Mouse (Mus musculus) neural tube, embryonic 13.5 days (tissue): ENCODE measurements around the gene Gabarapl2. TPM values are rescaled to one million over a fixed set of nuclear protein-coding genes. Genes with fewer than 3 reads are reported as not detected.

Experiments used
- ATAC-seq: fragments of 200-750 bp; cut with Nextera tagmentation; 2 replicates; pipeline ENCODE4 v1.8.0; 2017; ENCODE audit warnings: low read depth, mild to moderate bottlenecking, moderate TSS enrichment, moderate library complexity
- H3K27ac ChIP-seq: fragments of 300-500 bp; sonication (generic); replicated peaks from 2 replicates; pipeline ENCODE4 v1.5.1; 2015; ENCODE audit warnings: moderate library complexity, mild to moderate bottlenecking, inconsistent platforms
- H3K27me3 ChIP-seq: fragments of 300-500 bp; sonication (generic); 2 replicates; pipeline ENCODE4 v1.6.1; 2015; ENCODE audit warnings: mild to moderate bottlenecking, inconsistent platforms
- H3K36me3 ChIP-seq: fragments of 300-500 bp; sonication (generic); 2 replicates; pipeline ENCODE4 v1.6.1; 2015; ENCODE audit warnings: mild to moderate bottlenecking, inconsistent platforms
- H3K4me1 ChIP-seq: fragments of 300-500 bp; sonication (generic); replicated peaks from 2 replicates; pipeline ENCODE4 v1.6.1; 2015; ENCODE audit warnings: inconsistent platforms
- H3K4me2 ChIP-seq: fragments of 300-500 bp; sonication (generic); 2 replicates; pipeline ENCODE4 v1.6.1; 2015; ENCODE audit warnings: inconsistent platforms, mild to moderate bottlenecking, moderate library complexity
- H3K4me3 ChIP-seq: fragments of 300-500 bp; sonication (generic); 2 replicates; pipeline ENCODE4 v1.5.1; 2015; ENCODE audit warnings: mild to moderate bottlenecking, inconsistent platforms
- H3K9ac ChIP-seq: fragments of 300-500 bp; sonication (generic); 2 replicates; pipeline ENCODE4 v1.6.1; 2015; ENCODE audit warnings: moderate library complexity, mild to moderate bottlenecking, inconsistent platforms
- H3K9me3 ChIP-seq: fragments of 300-500 bp; sonication (generic); 2 replicates; pipeline ENCODE4 v1.6.1; 2016; ENCODE audit warnings: inconsistent platforms
- WGBS: fragments of 180-500 bp; shearing (Covaris S2); methylation state at CpG from one replicate; pipeline ENCODE4 v1.1.7; 2015; 5-methylcytosine and 5-hydroxymethylcytosine counted together
- polyA plus RNA-seq: library from polyadenylated mRNA; unstranded; fragments of >200 nt; fragmentation: Nextera tagmentation; extraction: Ambion mirVana; gene quantifications from 2 replicates; pipeline ENCODE4 v1.2.1, GENCODE M21; 2015

The Gabarapl2 gene
- polyA plus RNA-seq, 1 experiment from 2014 or later: 491 TPM

GRCm38 (mm10) chr8:111939516-111940142 lies 874 bp upstream of the Gabarapl2 start:
- Histone ChIP-seq H3K4me2 (peak overlapping the region; percentile 72), H3K36me3 (peaks cover 22% of the 10 kb centered on the region), H3K9ac (peak overlapping the region; percentile 97), H3K4me3 (peak overlapping the region; percentile 99), H3K27me3 (no peaks in the 10 kb centered on the region), H3K9me3 (no peaks in the 10 kb centered on the region), H3K4me1 (peaks cover 26% of the 10 kb centered on the region), H3K27ac (peak overlapping the region; percentile 68; the same call in 1 of the 2 replicates)
- ATAC-seq: peak; percentile 49
- 11% methylated on average over 10 of the region's 10 CpGs for WGBS

GRCm38 (mm10) chr8:111941101-111941454 lies 575 bp downstream of the Gabarapl2 start:
- no peaks in the 10 kb centered on the region for H3K27me3 ChIP-seq
- H3K9ac ChIP-seq: peak overlapping the region; percentile 97
- peak overlapping the region; percentile 100 for H3K4me2 ChIP-seq
- peak overlapping the region; percentile 82 for H3K27ac ChIP-seq
- H3K36me3 ChIP-seq: peaks cover 36% of the 10 kb centered on the region
- no peaks in the 10 kb centered on the region for H3K9me3 ChIP-seq
- WGBS: under 1% methylated on average over 23 of the region's 23 CpGs
- peak; percentile 51 for ATAC-seq
- peak overlapping the region; percentile 99 for H3K4me3 ChIP-seq
- peaks cover 26% of the 10 kb centered on the region for H3K4me1 ChIP-seq

DNA sequence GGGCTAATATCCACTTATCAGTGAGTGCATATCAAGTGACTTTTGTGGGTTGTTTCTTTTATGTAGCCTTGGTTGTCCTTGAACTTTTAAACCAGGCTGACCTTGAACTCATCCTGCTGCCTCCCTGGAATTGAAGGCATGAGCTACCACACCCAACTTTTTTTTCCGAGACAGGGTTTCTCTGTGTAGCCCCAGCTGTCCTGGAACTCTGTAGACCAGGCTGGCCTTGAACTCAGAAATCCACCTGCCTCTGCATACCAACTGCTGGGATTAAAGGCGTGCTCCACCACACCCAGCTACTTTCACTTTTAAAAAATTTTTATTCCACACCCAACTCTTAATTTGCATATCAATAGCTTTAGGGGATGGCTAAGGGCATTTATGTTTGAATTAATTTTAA lies 3.0 kb downstream of the Gabarapl2 start:
- no peak overlapping the region for H3K4me3 ChIP-seq
- H3K9ac ChIP-seq: no peak overlapping the region
- H3K4me1 ChIP-seq: peaks cover 26% of the 10 kb centered on the region
- WGBS: 90% methylated on average over 2 of the region's 2 CpGs
- no peak overlapping the region for H3K4me2 ChIP-seq
- no peaks in the 10 kb centered on the region for H3K9me3 ChIP-seq
- no peaks in the 10 kb centered on the region for H3K27me3 ChIP-seq
- no peak overlapping the region for H3K27ac ChIP-seq
- no peak for ATAC-seq
- peaks cover 59% of the 10 kb centered on the region for H3K36me3 ChIP-seq

DNA sequence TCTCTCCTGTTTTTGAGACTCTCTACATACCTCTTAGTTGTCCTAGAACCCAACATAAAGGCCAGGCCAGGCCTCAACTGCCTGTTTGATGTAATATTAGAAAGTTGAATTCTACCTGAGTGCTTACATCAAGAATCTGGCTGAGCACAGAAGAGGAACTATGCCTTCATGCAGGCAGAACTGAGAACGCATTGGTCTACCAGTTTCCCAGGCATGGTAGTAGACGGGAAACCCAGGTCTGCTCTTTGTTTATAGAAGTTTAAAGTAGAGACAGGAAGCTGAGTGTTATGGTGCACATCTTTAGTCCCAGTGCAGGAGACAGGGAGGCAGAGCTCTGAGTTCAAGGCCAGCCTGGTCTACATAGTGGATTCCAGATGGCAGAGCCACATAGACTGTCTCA lies 6.6 kb downstream of the Gabarapl2 start:
- no peak overlapping the region for H3K9ac ChIP-seq
- H3K4me1 ChIP-seq: peaks cover 7% of the 10 kb centered on the region
- H3K27me3 ChIP-seq: no peaks in the 10 kb centered on the region
- H3K9me3 ChIP-seq: no peaks in the 10 kb centered on the region
- H3K4me2 ChIP-seq: no peak overlapping the region
- no peak for ATAC-seq
- WGBS: 91% methylated on average over 2 of the region's 2 CpGs
- H3K27ac ChIP-seq: no peak overlapping the region
- H3K4me3 ChIP-seq: no peak overlapping the region
- peaks cover 88% of the 10 kb centered on the region for H3K36me3 ChIP-seq

- 95% methylated on average over 8 of the region's 8 CpGs for WGBS
- no peak for ATAC-seq
- peaks cover 88% of the 10 kb centered on the region for H3K36me3 ChIP-seq
- no peaks in the 10 kb centered on the region for H3K9me3 ChIP-seq
- no peak overlapping the region for H3K27ac ChIP-seq
- H3K27me3 ChIP-seq: no peaks in the 10 kb centered on the region
- H3K4me2 ChIP-seq: no peak overlapping the region
- peaks cover 3% of the 10 kb centered on the region; the same call in 1 of the 2 replicates for H3K4me1 ChIP-seq
- no peak overlapping the region for H3K9ac ChIP-seq
- no peak overlapping the region for H3K4me3 ChIP-seq
Observed at GRCm38 (mm10) chr8:111947954-111948353, 7.5 kb downstream of the Gabarapl2 start.

GRCm38 (mm10) chr8:111950846-111951245 lies 10.3 kb downstream of the Gabarapl2 start:
- 92% methylated on average over 3 of the region's 3 CpGs for WGBS
- no peaks in the 10 kb centered on the region for H3K4me1 ChIP-seq
- H3K27ac ChIP-seq: no peak overlapping the region
- ATAC-seq: no peak
- H3K9ac ChIP-seq: no peak overlapping the region
- no peak overlapping the region for H3K4me2 ChIP-seq
- H3K27me3 ChIP-seq: no peaks in the 10 kb centered on the region
- no peaks in the 10 kb centered on the region for H3K9me3 ChIP-seq
- H3K36me3 ChIP-seq: peaks cover 88% of the 10 kb centered on the region
- no peak overlapping the region for H3K4me3 ChIP-seq

- 93% methylated on average over 7 of the region's 7 CpGs for WGBS
- no peak for ATAC-seq
- Histone ChIP-seq H3K36me3 (peaks cover 88% of the 10 kb centered on the region), H3K9me3 (no peaks in the 10 kb centered on the region), H3K27ac (no peak overlapping the region), H3K4me1 (no peaks in the 10 kb centered on the region), H3K4me2 (no peak overlapping the region), H3K27me3 (no peaks in the 10 kb centered on the region), H3K9ac (no peak overlapping the region), H3K4me3 (no peak overlapping the region)
Observed at GRCm38 (mm10) chr8:111951317-111951716, 10.8 kb downstream of the Gabarapl2 start.

DNA sequence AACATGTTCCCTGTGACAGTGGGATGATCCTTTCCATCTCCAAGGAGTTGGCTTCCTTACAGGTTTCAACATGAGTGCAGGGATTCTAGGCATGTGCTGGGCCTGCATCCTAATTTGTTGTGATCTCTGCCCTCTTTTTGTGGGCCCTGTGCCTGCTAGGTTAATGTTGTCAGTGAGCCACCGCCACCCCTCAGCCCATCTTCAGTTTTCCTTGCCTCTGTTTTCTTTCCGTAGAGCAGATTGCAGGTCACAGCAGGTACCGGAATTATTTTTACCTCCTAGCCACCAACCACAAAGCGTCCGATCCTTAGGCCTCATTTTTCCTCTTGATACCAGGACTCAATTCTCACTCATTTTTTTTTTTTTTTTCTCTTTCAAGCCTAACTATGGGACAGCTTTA lies 11.4 kb downstream of the Gabarapl2 start:
- no peak overlapping the region for H3K4me3 ChIP-seq
- H3K4me2 ChIP-seq: no peak overlapping the region
- H3K4me1 ChIP-seq: no peaks in the 10 kb centered on the region
- 95% methylated on average over 5 of the region's 5 CpGs for WGBS
- peaks cover 88% of the 10 kb centered on the region for H3K36me3 ChIP-seq
- no peak for ATAC-seq
- no peaks in the 10 kb centered on the region for H3K27me3 ChIP-seq
- no peaks in the 10 kb centered on the region for H3K9me3 ChIP-seq
- no peak overlapping the region for H3K27ac ChIP-seq
- no peak overlapping the region for H3K9ac ChIP-seq

- WGBS: 87% methylated on average over 4 of the region's 4 CpGs
- no peak for ATAC-seq
- Histone ChIP-seq H3K9me3 (no peaks in the 10 kb centered on the region), H3K36me3 (peaks cover 85% of the 10 kb centered on the region), H3K9ac (no peak overlapping the region), H3K4me3 (no peak overlapping the region), H3K27ac (no peak overlapping the region), H3K4me2 (no peak overlapping the region), H3K27me3 (no peaks in the 10 kb centered on the region), H3K4me1 (no peaks in the 10 kb centered on the region)
Observed at GRCm38 (mm10) chr8:111954844-111955594, 14.5 kb downstream of the Gabarapl2 start.

GRCm38 (mm10) chr8:111955879-111956278 lies 15.4 kb downstream of the Gabarapl2 start:
- Histone ChIP-seq H3K4me2 (no peak overlapping the region), H3K27ac (no peak overlapping the region), H3K4me3 (no peak overlapping the region), H3K9me3 (no peaks in the 10 kb centered on the region), H3K9ac (no peak overlapping the region), H3K4me1 (no peaks in the 10 kb centered on the region), H3K36me3 (peaks cover 79% of the 10 kb centered on the region), H3K27me3 (no peaks in the 10 kb centered on the region)
- ATAC-seq: no peak
- 93% methylated on average over 5 of the region's 5 CpGs for WGBS

GRCm38 (mm10) chr8:111957231-111957630 lies 16.7 kb downstream of the Gabarapl2 start:
- H3K27me3 ChIP-seq: no peaks in the 10 kb centered on the region
- H3K4me2 ChIP-seq: no peak overlapping the region
- H3K9ac ChIP-seq: no peak overlapping the region
- no peak overlapping the region for H3K27ac ChIP-seq
- no peaks in the 10 kb centered on the region for H3K9me3 ChIP-seq
- H3K4me1 ChIP-seq: no peaks in the 10 kb centered on the region
- WGBS: 93% methylated on average over 2 of the region's 2 CpGs
- no peak overlapping the region for H3K4me3 ChIP-seq
- no peak for ATAC-seq
- peaks cover 67% of the 10 kb centered on the region for H3K36me3 ChIP-seq

GRCm38 (mm10) chr8:111960591-111961321 lies 20.3 kb downstream of the Gabarapl2 start:
- no peaks in the 10 kb centered on the region for H3K27me3 ChIP-seq
- H3K9me3 ChIP-seq: no peaks in the 10 kb centered on the region
- no peak for ATAC-seq
- H3K9ac ChIP-seq: no peak overlapping the region
- 80% methylated on average over 15 of the region's 15 CpGs for WGBS
- no peak overlapping the region for H3K4me3 ChIP-seq
- no peak overlapping the region for H3K27ac ChIP-seq
- no peak overlapping the region for H3K4me2 ChIP-seq
- H3K4me1 ChIP-seq: no peaks in the 10 kb centered on the region
- H3K36me3 ChIP-seq: peaks cover 38% of the 10 kb centered on the region
